23 mouse cellular contexts compared by ENCODE assay signal in the genomic region with DNA sequence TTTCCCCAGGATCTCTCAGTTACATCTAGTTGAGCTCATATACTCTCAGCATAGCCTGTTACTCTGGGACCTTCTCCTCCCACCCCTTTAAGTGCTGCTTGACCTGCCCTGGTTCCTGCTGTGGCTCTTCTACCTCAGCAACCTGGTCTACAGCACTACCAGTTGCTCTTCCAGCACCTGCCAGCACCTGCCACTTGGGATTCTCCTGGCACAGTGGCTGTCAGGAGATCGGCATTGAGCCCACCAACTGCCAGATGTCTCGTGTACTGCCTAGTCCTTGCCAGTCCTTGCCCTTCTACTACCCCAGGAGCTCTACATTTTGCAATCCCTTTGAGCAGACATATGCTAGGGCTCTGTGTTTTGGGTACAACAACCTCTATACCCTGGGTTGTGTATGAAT. TPM values are rescaled to one million over a fixed set of nuclear protein-coding genes. Genes with fewer than 3 reads are reported as not detected.
"Had no signal": no experiment of that assay in that cellular context is flagged by ENCODE, and none has a peak within 500 bp of the region (broad histone marks: within the 10 kb centered on the region; RNA-seq: fewer than 3 reads in every experiment).

No protein-coding gene starts in this region.

- DNase-seq: lung, adult 18-20 months; lung, embryonic 14.5 days; lung, postnatal 10 days; lung, postnatal 4 days; midbrain, embryonic 14.5 days; right cerebral cortex, postnatal 14 days; thymus, adult 2 months; thymus, postnatal 25 days; thymus, postnatal 4 days had no signal

- H3K36me3 ChIP-seq: midbrain, embryonic 10.5 days; midbrain, embryonic 12.5 days; neural tube, embryonic 12.5 days; stomach, embryonic 15.5 days had no signal

- H3K4me1 ChIP-seq: midbrain, embryonic 10.5 days; midbrain, embryonic 12.5 days; neural tube, embryonic 12.5 days; stomach, embryonic 15.5 days had no signal

- H3K9ac ChIP-seq: lung, embryonic 14.5 days; midbrain, embryonic 12.5 days; neural tube, embryonic 12.5 days; stomach, embryonic 15.5 days had no signal

- H3K9me3 ChIP-seq: midbrain, embryonic 10.5 days; midbrain, embryonic 12.5 days; neural tube, embryonic 12.5 days; stomach, embryonic 15.5 days had no signal

- H3K4me3 ChIP-seq: midbrain, embryonic 10.5 days; midbrain, embryonic 12.5 days; neural tube, embryonic 12.5 days; stomach, embryonic 15.5 days had no signal

- H3K27me3 ChIP-seq: midbrain, embryonic 12.5 days; neural tube, embryonic 12.5 days; stomach, embryonic 15.5 days had no signal

- H3K27ac ChIP-seq: midbrain, embryonic 10.5 days; midbrain, embryonic 12.5 days; neural tube, embryonic 12.5 days; stomach, embryonic 15.5 days; stomach, postnatal 0 days had no signal

- H3K4me2 ChIP-seq: lung, embryonic 14.5 days; midbrain, embryonic 12.5 days; neural tube, embryonic 12.5 days; stomach, embryonic 15.5 days had no signal

RNA-seq across cellular contexts. Expression of gene Gm5965, which starts 9.1 kb away (rescaled TPM):
- total RNA-seq: megakaryocyte, adult 5-6 weeks; megakaryocyte-erythroid progenitor cell, adult 5-6 weeks; neutrophil, adult 5-6 weeks had no signal
- polyA plus RNA-seq: liver, embryonic 16.5 days; lung, embryonic 14.5 days; lung, embryonic 16.5 days; midbrain, embryonic 10.5 days; midbrain, embryonic 12.5 days; midbrain, embryonic 14.5 days; neural tube, embryonic 12.5 days; neural tube, embryonic 14.5 days; spleen, adult 2 months; stomach, embryonic 15.5 days; stomach, postnatal 0 days; testis, adult 2 months; thymus, adult 2 months; urinary bladder, adult 2 months had no signal

RNA-seq across cellular contexts. Expression of gene 2310057N15Rik, which starts 12.8 kb away (rescaled TPM):
- total RNA-seq: megakaryocyte, adult 5-6 weeks; megakaryocyte-erythroid progenitor cell, adult 5-6 weeks; neutrophil, adult 5-6 weeks had no signal
- polyA plus RNA-seq: liver, embryonic 16.5 days; lung, embryonic 14.5 days; lung, embryonic 16.5 days; midbrain, embryonic 10.5 days; midbrain, embryonic 12.5 days; midbrain, embryonic 14.5 days; neural tube, embryonic 12.5 days; neural tube, embryonic 14.5 days; spleen, adult 2 months; stomach, embryonic 15.5 days; stomach, postnatal 0 days; testis, adult 2 months; thymus, adult 2 months; urinary bladder, adult 2 months had no signal

RNA-seq across cellular contexts. Expression of gene Gm20741, which starts 25.2 kb away (rescaled TPM):
- total RNA-seq: megakaryocyte, adult 5-6 weeks; megakaryocyte-erythroid progenitor cell, adult 5-6 weeks; neutrophil, adult 5-6 weeks had no signal
- polyA plus RNA-seq: liver, embryonic 16.5 days; lung, embryonic 14.5 days; lung, embryonic 16.5 days; midbrain, embryonic 10.5 days; midbrain, embryonic 12.5 days; midbrain, embryonic 14.5 days; neural tube, embryonic 12.5 days; neural tube, embryonic 14.5 days; spleen, adult 2 months; stomach, embryonic 15.5 days; stomach, postnatal 0 days; testis, adult 2 months; thymus, adult 2 months; urinary bladder, adult 2 months had no signal

RNA-seq across cellular contexts. Expression of gene 2310034C09Rik, which starts 28.1 kb away (rescaled TPM):
- total RNA-seq: megakaryocyte, adult 5-6 weeks; megakaryocyte-erythroid progenitor cell, adult 5-6 weeks; neutrophil, adult 5-6 weeks had no signal
- polyA plus RNA-seq: lung, embryonic 14.5 days; lung, embryonic 16.5 days; midbrain, embryonic 10.5 days; midbrain, embryonic 12.5 days; midbrain, embryonic 14.5 days; neural tube, embryonic 12.5 days; neural tube, embryonic 14.5 days; spleen, adult 2 months; stomach, embryonic 15.5 days; testis, adult 2 months; thymus, adult 2 months; urinary bladder, adult 2 months had no signal

RNA-seq across cellular contexts. Expression of gene Krtap15, which starts 33.2 kb away (rescaled TPM):
- total RNA-seq: megakaryocyte, adult 5-6 weeks; megakaryocyte-erythroid progenitor cell, adult 5-6 weeks; neutrophil, adult 5-6 weeks had no signal
- polyA plus RNA-seq: liver, embryonic 16.5 days; lung, embryonic 14.5 days; lung, embryonic 16.5 days; midbrain, embryonic 10.5 days; midbrain, embryonic 12.5 days; midbrain, embryonic 14.5 days; neural tube, embryonic 12.5 days; neural tube, embryonic 14.5 days; spleen, adult 2 months; stomach, embryonic 15.5 days; stomach, postnatal 0 days; testis, adult 2 months; thymus, adult 2 months; urinary bladder, adult 2 months had no signal
